Mouse (Mus musculus) stomach, postnatal 0 days (tissue): ENCODE data around the gene Cnst.

Experiments used
- CTCF ChIP-seq: IDR thresholded peaks from 2 replicates; pipeline ENCODE4 v1.5.1; 2016; ENCODE audit warnings: antibody characterized with exemption, low read depth, mild to moderate bottlenecking, moderate library complexity
- EP300 ChIP-seq: optimal IDR thresholded peaks from 2 replicates; pipeline ENCODE3; 2016; ENCODE audit warnings: antibody characterized with exemption

DNA sequence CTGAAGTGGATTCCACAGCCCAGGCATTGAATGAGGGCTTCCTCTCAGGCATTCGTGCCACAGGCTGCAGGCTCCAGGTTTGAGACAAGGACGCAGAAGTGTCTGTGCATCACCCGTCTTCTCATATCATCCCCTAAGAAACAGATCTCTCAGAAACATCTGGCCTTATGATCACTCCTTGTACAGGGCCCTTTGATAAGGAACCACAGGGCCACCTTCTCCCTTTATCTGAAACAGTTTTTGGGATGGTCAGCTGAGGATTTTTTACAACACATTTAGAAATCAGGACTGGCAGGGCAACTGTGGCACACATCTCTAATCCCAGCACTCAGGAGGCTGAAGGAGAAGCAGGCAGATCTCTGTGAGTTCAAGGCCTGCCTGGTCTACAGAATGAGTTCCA is 103.2 kb downstream of the Cnst start:
- TF ChIP-seq CTCF (no peak), EP300 (no peak)
